Mouse (Mus musculus): ENCODE results near the gene Enthd1.

GRCm38 (mm10) chr15:80566696-80567095, 1.7 kb upstream of the Enthd1 start:
- TF ChIP-seq POLR2A (IDR thresholded peaks at IDR 0.05; ENCODE audit: insufficient read depth, low read depth, low read length), result no peak
- TF ChIP-seq CTCF (IDR thresholded peaks at IDR 0.05; ENCODE audit: insufficient read depth, low read depth, low read length), result no peak
